Mouse (Mus musculus): Measurements from ENCODE around the gene Map3k7cl.

GRCm38 (mm10) chr16:87610142-87610541 is 57.0 kb downstream of the Map3k7cl start:
- TF ChIP-seq CTCF (IDR thresholded peaks at IDR 0.05; ENCODE audit: borderline replicate concordance, control insufficient read depth, extremely low read depth, insufficient read depth, low read length, poor library complexity), result no peak
- TF ChIP-seq POLR2A (IDR thresholded peaks at IDR 0.05; ENCODE audit: control insufficient read depth, extremely low read depth, insufficient read depth, low read length, poor library complexity), result no peak
